Mouse (Mus musculus) stomach, postnatal 0 days (tissue): Measurements from ENCODE around the gene Clrn3. TPM values are rescaled to one million over a fixed set of nuclear protein-coding genes. Genes with fewer than 3 reads are reported as not detected.
"Not testable (repeated sequence)": the region's sequence is repeated elsewhere in the genome, so short reads cannot be mapped to it uniquely, and the experiment has no call there.

Experiments used
- ATAC-seq: fragments of 200-750 bp; cut with Nextera tagmentation; 2 replicates; pipeline ENCODE4 v1.8.0; 2017; ENCODE audit not compliant: low FRiP score, low TSS enrichment
- DNase-seq: peaks from one replicate; pipeline ENCODE4 v3.0.0-alpha.2; 2016; ENCODE audit warnings: low spot score
- H3K27ac ChIP-seq: fragments of 300-500 bp; sonication (generic); replicated peaks from 2 replicates; pipeline ENCODE4 v1.5.1; 2014; ENCODE audit warnings: mild to moderate bottlenecking, control low read depth
- H3K27me3 ChIP-seq: fragments of 300-500 bp; sonication (generic); 2 replicates; pipeline ENCODE4 v1.6.1; 2014; ENCODE audit warnings: low read length; ENCODE audit not compliant: control insufficient read depth, insufficient read depth
- H3K36me3 ChIP-seq: fragments of 300-500 bp; sonication (generic); 2 replicates; pipeline ENCODE4 v1.6.1; 2014; ENCODE audit warnings: low read length, mixed read lengths; ENCODE audit not compliant: control insufficient read depth, insufficient read depth
- H3K4me1 ChIP-seq: fragments of 300-500 bp; sonication (generic); replicated peaks from 2 replicates; pipeline ENCODE4 v1.6.1; 2014; ENCODE audit warnings: antibody characterized with exemption; ENCODE audit not compliant: control insufficient read depth, insufficient read depth
- H3K4me2 ChIP-seq: fragments of 300-500 bp; sonication (generic); replicated peaks from 2 replicates; pipeline ENCODE4 v1.6.1; 2014; ENCODE audit warnings: low read depth, mild to moderate bottlenecking, control low read depth, moderate library complexity
- H3K4me3 ChIP-seq: fragments of 300-500 bp; sonication (generic); 2 replicates; pipeline ENCODE4 v1.5.1; 2014; ENCODE audit warnings: low read depth, low read length, control low read depth
- H3K9ac ChIP-seq: fragments of 300-500 bp; sonication (generic); 2 replicates; pipeline ENCODE4 v1.6.1; 2014; ENCODE audit warnings: mild to moderate bottlenecking, low read length, control low read depth, mixed read lengths
- H3K9me3 ChIP-seq: fragments of 300-500 bp; sonication (generic); 2 replicates; pipeline ENCODE4 v1.6.1; 2016; ENCODE audit warnings: low read length; ENCODE audit not compliant: control insufficient read depth
- CTCF ChIP-seq: IDR thresholded peaks from 2 replicates; pipeline ENCODE4 v1.5.1; 2016; ENCODE audit warnings: antibody characterized with exemption, low read depth, mild to moderate bottlenecking, moderate library complexity
- EP300 ChIP-seq: optimal IDR thresholded peaks from 2 replicates; pipeline ENCODE3; 2016; ENCODE audit warnings: antibody characterized with exemption
- WGBS: fragments of 180-500 bp; shearing (Covaris S2); extraction: QIAGEN DNeasy Blood & Tissue Kit; methylation state at CpG from one replicate; pipeline ENCODE4 v1.1.7; 2014; 5-methylcytosine and 5-hydroxymethylcytosine counted together
- polyA plus RNA-seq: library from polyadenylated mRNA; unstranded; fragments of >200 nt; fragmentation: Nextera tagmentation; extraction: Ambion mirVana; gene quantifications from 2 replicates; pipeline ENCODE4 v1.2.1, GENCODE M21; 2015

The Clrn3 gene
- polyA plus RNA-seq, 1 experiment from 2014 or later, result 0.63 TPM

- no peaks in the 10 kb centered on the region for H3K4me1 ChIP-seq
- 82% methylated on average over 4 of the region's 4 CpGs for WGBS
- ATAC-seq, result no peak
- no peak for DNase-seq
- no peak for TF ChIP-seq CTCF
- no peak for TF ChIP-seq EP300
- H3K27ac ChIP-seq, result no peak overlapping the region
- no peaks in the 10 kb centered on the region for H3K36me3 ChIP-seq
- no peak overlapping the region for H3K9ac ChIP-seq
- no peaks in the 10 kb centered on the region for H3K9me3 ChIP-seq
- no peaks in the 10 kb centered on the region for H3K27me3 ChIP-seq
- no peak overlapping the region for H3K4me3 ChIP-seq
- H3K4me2 ChIP-seq, result no peak overlapping the region
These were observed 19.9 kb downstream of the Clrn3 start for GRCm38 (mm10) chr7:135508602-135509001.

DNA sequence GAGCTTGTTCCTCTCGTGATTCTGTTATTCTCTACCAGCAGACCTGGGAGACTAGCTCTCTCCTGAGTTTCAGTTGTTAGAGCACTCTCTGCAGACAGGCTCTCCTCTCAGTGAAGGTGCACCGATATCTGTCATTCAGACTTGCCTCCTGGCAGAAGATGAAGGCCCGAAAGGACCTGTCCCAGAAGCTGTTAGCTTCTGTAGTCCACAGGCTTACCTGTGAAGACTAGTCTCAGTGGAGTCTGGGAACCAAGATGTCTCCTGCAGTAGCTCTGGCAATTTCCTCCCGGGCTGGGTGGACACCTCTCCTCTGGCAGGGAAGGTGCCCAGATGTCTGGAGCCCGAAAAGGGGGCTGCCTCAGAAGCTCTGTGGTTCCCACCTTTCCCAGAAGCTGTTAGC lies 21.9 kb downstream of the Clrn3 start:
- ATAC-seq, result not testable (repeated sequence)

GRCm38 (mm10) chr7:135499403-135499802 lies 29.1 kb downstream of the Clrn3 start:
- Histone ChIP-seq H3K4me2 (no peak overlapping the region), H3K9ac (no peak overlapping the region), H3K4me1 (no peaks in the 10 kb centered on the region), H3K36me3 (no peaks in the 10 kb centered on the region), H3K9me3 (no peaks in the 10 kb centered on the region), H3K4me3 (no peak overlapping the region), H3K27me3 (no peaks in the 10 kb centered on the region), H3K27ac (no peak overlapping the region)
- DNase-seq, result no peak
- WGBS, result 36% methylated on average over 2 of the region's 2 CpGs
- TF ChIP-seq CTCF (peak; percentile 50), EP300 (no peak)
- ATAC-seq, result no peak

More for the DNA sequence above, 21.9 kb downstream of the Clrn3 start:
- H3K9me3 ChIP-seq, H3K9ac ChIP-seq, H3K4me1 ChIP-seq, DNase-seq, H3K27ac ChIP-seq, H3K4me3 ChIP-seq, H3K4me2 ChIP-seq, H3K27me3 ChIP-seq, H3K36me3 ChIP-seq: not testable (repeated sequence)
- WGBS, result 95% methylated on average over 5 of the region's 5 CpGs

DNA sequence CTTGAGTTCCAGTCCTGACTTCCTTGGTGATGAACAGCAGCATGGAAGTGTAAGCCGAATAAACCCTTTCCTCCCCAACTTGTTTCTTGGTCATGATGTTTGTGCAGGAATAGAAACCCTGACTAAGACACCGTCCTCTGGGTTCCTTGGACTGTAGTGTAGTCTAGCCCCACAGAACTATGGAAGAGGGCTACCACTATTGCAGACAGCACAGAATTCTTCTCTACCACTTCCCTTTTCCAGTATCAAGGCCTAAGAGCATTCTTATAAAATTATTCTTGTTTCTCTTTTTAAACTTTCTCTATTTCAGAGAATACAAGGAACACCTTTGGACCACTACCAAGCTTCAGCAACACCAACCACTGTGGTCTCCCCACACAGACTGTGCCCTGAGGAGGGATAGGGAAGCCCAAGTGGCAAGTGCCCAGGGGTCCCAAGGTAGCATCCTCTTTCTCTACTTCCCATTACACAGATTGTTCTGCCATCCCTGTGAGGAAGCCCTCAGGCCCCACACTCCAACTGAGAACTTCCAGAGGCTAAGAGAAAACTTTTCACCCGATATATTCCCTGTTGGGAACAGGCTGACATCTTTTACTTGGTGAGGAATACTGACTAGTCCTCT lies 29.8 kb downstream of the Clrn3 start:
- H3K27me3 ChIP-seq, result no peaks in the 10 kb centered on the region
- H3K9me3 ChIP-seq, result no peaks in the 10 kb centered on the region
- no peak overlapping the region for H3K4me3 ChIP-seq
- H3K4me2 ChIP-seq, result no peak overlapping the region
- no peaks in the 10 kb centered on the region for H3K36me3 ChIP-seq
- WGBS, result 87% methylated on average over 3 of the region's 3 CpGs
- no peak overlapping the region for H3K27ac ChIP-seq
- ATAC-seq, result no peak
- no peak for DNase-seq
- H3K9ac ChIP-seq, result no peak overlapping the region
- no peaks in the 10 kb centered on the region for H3K4me1 ChIP-seq
- TF ChIP-seq EP300, result no peak
- TF ChIP-seq CTCF, result no peak

DNA sequence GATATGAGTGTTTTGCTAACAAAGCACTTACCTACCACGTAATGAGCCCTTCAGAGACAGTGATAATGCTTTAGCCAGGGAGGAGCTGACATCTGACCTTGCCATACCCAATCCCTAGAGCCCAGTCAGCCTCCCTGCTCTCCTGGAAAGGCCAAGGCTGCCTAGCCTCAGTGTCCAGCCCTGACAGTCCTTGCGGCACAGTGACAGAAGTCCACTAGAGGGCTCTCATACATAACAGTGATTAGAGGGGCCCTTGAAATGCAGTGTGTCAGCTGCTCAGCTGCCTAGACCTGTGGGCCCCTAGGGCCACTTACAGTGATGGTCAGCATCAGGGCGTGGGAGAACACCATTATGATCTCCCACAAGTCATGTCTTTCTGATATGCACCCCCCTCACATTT lies 33.2 kb downstream of the Clrn3 start:
- ATAC-seq, result 0 out of 2 replicates have a peak, but pooled peaks have one; percentile 29
- no peak overlapping the region for H3K27ac ChIP-seq
- H3K27me3 ChIP-seq, result no peaks in the 10 kb centered on the region
- H3K4me3 ChIP-seq, result no peak overlapping the region
- no peaks in the 10 kb centered on the region for H3K9me3 ChIP-seq
- no peak for DNase-seq
- TF ChIP-seq EP300, result no peak
- peak; percentile 64 for TF ChIP-seq CTCF
- H3K36me3 ChIP-seq, result no peaks in the 10 kb centered on the region
- 55% methylated on average over 3 of the region's 3 CpGs for WGBS
- H3K4me1 ChIP-seq, result no peaks in the 10 kb centered on the region
- H3K9ac ChIP-seq, result no peak overlapping the region
- no peak overlapping the region for H3K4me2 ChIP-seq

DNA sequence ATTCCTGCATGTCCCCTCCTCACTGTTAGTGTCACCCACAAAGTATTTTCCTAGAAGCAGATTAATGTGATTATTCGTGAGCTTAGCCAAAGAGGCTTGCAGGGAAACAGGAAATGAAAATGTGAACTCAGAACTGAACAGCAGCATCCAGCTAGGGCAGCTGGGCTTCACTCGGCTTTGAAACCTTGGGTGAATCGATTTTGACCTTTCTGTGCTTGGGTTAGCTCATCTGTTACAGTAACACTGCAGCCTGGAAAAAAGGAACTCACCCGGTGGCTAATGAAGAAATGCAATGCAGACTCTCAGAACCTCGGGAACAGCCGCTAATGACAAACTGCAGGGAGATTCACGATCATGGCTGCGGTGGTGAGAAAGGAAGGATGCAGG lies 38.0 kb downstream of the Clrn3 start:
- Histone ChIP-seq H3K4me3 (no peak overlapping the region), H3K36me3 (no peaks in the 10 kb centered on the region), H3K27ac (no peak overlapping the region), H3K4me2 (no peak overlapping the region), H3K9ac (no peak overlapping the region), H3K4me1 (no peaks in the 10 kb centered on the region), H3K27me3 (no peaks in the 10 kb centered on the region), H3K9me3 (no peaks in the 10 kb centered on the region)
- no peak for ATAC-seq
- TF ChIP-seq EP300 (no peak), CTCF (no peak)
- 41% methylated on average over 8 of the region's 8 CpGs for WGBS
- no peak for DNase-seq
